Mouse (Mus musculus): ENCODE measurements around the gene Lemd1. TPM values are rescaled to one million over a fixed set of nuclear protein-coding genes. Genes with fewer than 3 reads are reported as not detected.
"Not testable (repeated sequence)": the region's sequence is repeated elsewhere in the genome, so short reads cannot be mapped to it uniquely, and the experiment has no call there.

Lemd1 gene
- polyA plus RNA-seq, 1 experiment from 2014 or later = 0.79 TPM

- H3K9me3 ChIP-seq (replicated peaks) = no peaks in the 10 kb centered on the region
- no peak overlapping the region for H3K4me3 ChIP-seq (replicated peaks)
- peaks cover under 1% of the 10 kb centered on the region; the same call in 1 of the 2 replicates for H3K27me3 ChIP-seq
- no peaks in the 10 kb centered on the region for H3K36me3 ChIP-seq
- ATAC-seq (ENCODE audit: insufficient number of reproducible peaks, low FRiP score, low TSS enrichment, low read depth) = no peak
- H3K4me2 ChIP-seq (replicated peaks) = no peak overlapping the region
- no peak overlapping the region for H3K9ac ChIP-seq
- H3K4me1 ChIP-seq = peaks cover 27% of the 10 kb centered on the region
- 40% methylated on average over 15 of the region's 15 CpGs for WGBS
- H3K27ac ChIP-seq (replicated peaks) = no peak overlapping the region
Measured at GRCm38 (mm10) chr1:132153086-132153690, 38.0 kb upstream of the Lemd1 start.

GRCm38 (mm10) chr1:132153691-132154090 lies 37.5 kb upstream of the Lemd1 start:
- 17% methylated on average over 8 of the region's 8 CpGs for WGBS
- H3K9me3 ChIP-seq (replicated peaks) = no peaks in the 10 kb centered on the region
- H3K4me3 ChIP-seq (replicated peaks) = no peak overlapping the region

DNA sequence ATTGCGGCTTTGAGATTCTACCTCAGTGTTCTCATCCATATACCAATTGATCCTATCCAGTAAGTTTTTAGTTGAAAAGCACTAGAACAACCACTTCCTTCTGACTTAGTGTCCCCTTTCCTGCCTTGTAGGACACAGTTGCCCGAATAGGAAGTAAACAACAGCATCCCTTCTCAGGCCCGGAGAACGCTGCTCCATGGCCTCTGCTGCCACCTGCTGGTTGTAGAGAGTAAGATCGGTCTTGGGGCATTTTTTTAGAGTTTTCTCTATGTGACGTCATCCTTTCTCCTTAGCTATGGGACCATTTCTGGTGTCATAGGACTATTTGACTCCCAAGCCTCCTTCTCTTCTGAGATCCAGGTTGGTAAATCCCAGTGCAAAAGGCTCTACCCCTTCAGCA lies 35.5 kb upstream of the Lemd1 start:
- 13% methylated on average over 6 of the region's 6 CpGs for WGBS
- ATAC-seq (ENCODE audit: insufficient number of reproducible peaks, low FRiP score, low TSS enrichment, low read depth) = no peak

More at GRCm38 (mm10) chr1:132153691-132154090, 37.5 kb upstream of the Lemd1 start:
- H3K27ac ChIP-seq (replicated peaks) = no peak overlapping the region
- H3K4me1 ChIP-seq = peaks cover 30% of the 10 kb centered on the region
- H3K9ac ChIP-seq = no peak overlapping the region
- no peaks in the 10 kb centered on the region for H3K36me3 ChIP-seq
- no peak for ATAC-seq (ENCODE audit: insufficient number of reproducible peaks, low FRiP score, low TSS enrichment, low read depth)
- H3K4me2 ChIP-seq (replicated peaks) = no peak overlapping the region
- peaks cover 6% of the 10 kb centered on the region; the same call in 1 of the 2 replicates for H3K27me3 ChIP-seq

GRCm38 (mm10) chr1:132157016-132157781 lies 34.0 kb upstream of the Lemd1 start:
- H3K36me3 ChIP-seq = no peaks in the 10 kb centered on the region
- H3K27me3 ChIP-seq = peaks cover 15% of the 10 kb centered on the region
- peaks cover 24% of the 10 kb centered on the region for H3K4me1 ChIP-seq
- no peak overlapping the region for H3K4me3 ChIP-seq (replicated peaks)
- WGBS = 22% methylated on average over 14 of the region's 14 CpGs
- ATAC-seq (ENCODE audit: insufficient number of reproducible peaks, low FRiP score, low TSS enrichment, low read depth) = no peak
- no peak overlapping the region for H3K9ac ChIP-seq
- H3K27ac ChIP-seq (replicated peaks) = no peak overlapping the region
- H3K4me2 ChIP-seq (replicated peaks) = peak overlapping the region; percentile 39
- no peaks in the 10 kb centered on the region for H3K9me3 ChIP-seq (replicated peaks)

More for the DNA sequence above, 35.5 kb upstream of the Lemd1 start:
- H3K4me2 ChIP-seq (replicated peaks) = no peak overlapping the region
- no peak overlapping the region for H3K4me3 ChIP-seq (replicated peaks)
- no peaks in the 10 kb centered on the region for H3K36me3 ChIP-seq
- H3K9ac ChIP-seq = no peak overlapping the region
- peaks cover 33% of the 10 kb centered on the region for H3K4me1 ChIP-seq
- no peak overlapping the region for H3K27ac ChIP-seq (replicated peaks)
- H3K27me3 ChIP-seq = peaks cover 15% of the 10 kb centered on the region
- no peaks in the 10 kb centered on the region for H3K9me3 ChIP-seq (replicated peaks)

- no peak overlapping the region for H3K27ac ChIP-seq (replicated peaks)
- peaks cover 24% of the 10 kb centered on the region for H3K4me1 ChIP-seq
- H3K36me3 ChIP-seq = no peaks in the 10 kb centered on the region
- 34% methylated on average over 7 of the region's 7 CpGs for WGBS
- ATAC-seq (ENCODE audit: insufficient number of reproducible peaks, low FRiP score, low TSS enrichment, low read depth) = no peak
- H3K9ac ChIP-seq = no peak overlapping the region
- peak overlapping the region; percentile 39 for H3K4me2 ChIP-seq (replicated peaks)
- H3K9me3 ChIP-seq (replicated peaks) = no peaks in the 10 kb centered on the region
- peaks cover 15% of the 10 kb centered on the region for H3K27me3 ChIP-seq
- H3K4me3 ChIP-seq (replicated peaks) = no peak overlapping the region
Measured at GRCm38 (mm10) chr1:132157808-132158207, 33.4 kb upstream of the Lemd1 start.

DNA sequence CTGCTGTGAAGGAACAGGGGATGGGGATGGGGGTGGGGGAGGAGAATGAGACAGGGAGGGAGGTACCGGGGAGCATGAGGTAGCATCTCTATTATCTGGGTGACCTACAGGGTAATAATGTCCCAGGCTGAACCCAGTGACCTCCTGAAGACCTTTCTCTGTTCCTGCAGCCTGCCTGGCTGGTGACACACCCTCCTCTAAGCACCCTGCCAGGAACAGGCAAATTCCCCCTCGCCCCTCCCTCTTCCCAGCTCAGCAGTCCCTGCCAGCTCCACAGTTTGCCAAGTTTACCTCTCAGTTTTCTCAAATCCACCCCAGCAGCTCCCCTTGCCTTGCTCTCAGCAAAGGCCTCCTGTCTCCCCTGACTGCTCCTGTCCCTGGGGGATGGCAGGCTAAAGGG lies 32.5 kb upstream of the Lemd1 start:
- H3K27me3 ChIP-seq = peaks cover 17% of the 10 kb centered on the region
- WGBS = 27% methylated on average over 2 of the region's 2 CpGs
- no peak overlapping the region for H3K9ac ChIP-seq
- no peak overlapping the region for H3K4me3 ChIP-seq (replicated peaks)
- no peaks in the 10 kb centered on the region for H3K36me3 ChIP-seq
- no peak for ATAC-seq (ENCODE audit: insufficient number of reproducible peaks, low FRiP score, low TSS enrichment, low read depth)
- no peak overlapping the region for H3K27ac ChIP-seq (replicated peaks)
- H3K4me2 ChIP-seq (replicated peaks) = no peak overlapping the region
- H3K4me1 ChIP-seq = peaks cover 23% of the 10 kb centered on the region
- no peaks in the 10 kb centered on the region for H3K9me3 ChIP-seq (replicated peaks)

DNA sequence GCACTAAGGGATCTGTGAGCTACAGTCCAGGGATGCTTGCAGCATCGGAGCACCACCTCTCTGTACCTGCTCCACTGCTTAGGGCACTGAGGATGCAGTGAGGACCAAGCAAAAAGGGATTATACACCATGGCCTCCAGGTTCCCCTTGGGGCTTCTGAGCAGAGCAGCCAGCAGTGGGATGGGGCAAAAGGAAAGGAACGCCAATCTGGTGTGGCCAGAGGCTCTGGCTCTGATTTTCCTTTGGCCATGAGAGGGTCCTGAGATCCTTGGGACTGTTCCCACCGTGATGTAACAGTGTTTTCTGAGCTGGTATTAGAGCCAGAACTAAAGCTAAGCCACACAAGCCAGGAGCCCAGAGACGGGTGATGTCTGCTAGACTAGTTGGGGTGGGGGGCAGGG lies 31.6 kb upstream of the Lemd1 start:
- Histone ChIP-seq H3K9me3 (replicated peaks) (no peaks in the 10 kb centered on the region), H3K4me3 (replicated peaks) (no peak overlapping the region), H3K4me1 (peaks cover 19% of the 10 kb centered on the region), H3K36me3 (no peaks in the 10 kb centered on the region), H3K9ac (no peak overlapping the region), H3K4me2 (replicated peaks) (no peak overlapping the region), H3K27ac (replicated peaks) (no peak overlapping the region), H3K27me3 (peaks cover 17% of the 10 kb centered on the region)
- no peak for ATAC-seq (ENCODE audit: insufficient number of reproducible peaks, low FRiP score, low TSS enrichment, low read depth)
- 51% methylated on average over 4 of the region's 4 CpGs for WGBS

GRCm38 (mm10) chr1:132161211-132161880 lies 29.9 kb upstream of the Lemd1 start:
- H3K27ac ChIP-seq (replicated peaks) = no peak overlapping the region
- H3K36me3 ChIP-seq = no peaks in the 10 kb centered on the region
- no peak overlapping the region for H3K4me3 ChIP-seq (replicated peaks)
- no peak overlapping the region for H3K4me2 ChIP-seq (replicated peaks)
- H3K9me3 ChIP-seq (replicated peaks) = no peaks in the 10 kb centered on the region
- H3K27me3 ChIP-seq = peaks cover 17% of the 10 kb centered on the region
- WGBS = 42% methylated on average over 7 of the region's 7 CpGs
- no peak for ATAC-seq (ENCODE audit: insufficient number of reproducible peaks, low FRiP score, low TSS enrichment, low read depth)
- peaks cover 19% of the 10 kb centered on the region for H3K4me1 ChIP-seq
- H3K9ac ChIP-seq = no peak overlapping the region

DNA sequence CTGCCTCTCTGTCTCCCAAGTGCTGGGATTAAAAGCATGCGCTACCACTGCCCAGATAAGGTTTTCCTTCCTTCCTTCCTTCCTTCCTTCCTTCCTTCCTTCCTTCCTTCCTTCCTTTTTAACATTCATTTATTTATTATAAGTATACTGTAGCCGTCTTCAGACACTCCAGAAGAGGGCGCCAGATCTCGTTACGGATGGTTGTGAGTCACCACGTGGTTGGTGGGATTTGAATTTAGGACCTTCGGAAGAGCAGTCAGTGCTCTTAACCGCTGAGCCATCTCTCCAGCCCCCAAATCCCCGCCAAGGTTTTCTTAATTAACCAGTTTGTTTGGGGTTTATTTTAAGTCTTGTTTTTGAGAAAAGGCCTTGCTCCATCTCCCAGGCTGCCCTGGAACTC lies 28.6 kb upstream of the Lemd1 start:
- not testable (repeated sequence) for H3K4me3 ChIP-seq (replicated peaks); H3K4me2 ChIP-seq (replicated peaks); H3K36me3 ChIP-seq; H3K9ac ChIP-seq; ATAC-seq (ENCODE audit: insufficient number of reproducible peaks, low FRiP score, low TSS enrichment, low read depth); H3K27ac ChIP-seq (replicated peaks); H3K9me3 ChIP-seq (replicated peaks)
- WGBS = 48% methylated on average over 9 of the region's 9 CpGs
- peaks cover 17% of the 10 kb centered on the region for H3K27me3 ChIP-seq
- H3K4me1 ChIP-seq = peaks cover 18% of the 10 kb centered on the region

GRCm38 (mm10) chr1:132164780-132165518 lies 26.3 kb upstream of the Lemd1 start:
- WGBS = 33% methylated on average over 13 of the region's 13 CpGs
- Histone ChIP-seq H3K36me3 (no peaks in the 10 kb centered on the region), H3K4me1 (peaks cover 7% of the 10 kb centered on the region; the same call in 1 of the 2 replicates), H3K4me2 (replicated peaks) (no peak overlapping the region), H3K27ac (replicated peaks) (no peak overlapping the region), H3K4me3 (replicated peaks) (no peak overlapping the region), H3K9ac (no peak overlapping the region), H3K27me3 (peaks cover 5% of the 10 kb centered on the region), H3K9me3 (replicated peaks) (no peaks in the 10 kb centered on the region)
- ATAC-seq (ENCODE audit: insufficient number of reproducible peaks, low FRiP score, low TSS enrichment, low read depth) = no peak

- no peak overlapping the region for H3K4me2 ChIP-seq (replicated peaks)
- H3K9ac ChIP-seq = no peak overlapping the region
- H3K9me3 ChIP-seq (replicated peaks) = no peaks in the 10 kb centered on the region
- H3K4me3 ChIP-seq (replicated peaks) = no peak overlapping the region
- H3K4me1 ChIP-seq = peaks cover 7% of the 10 kb centered on the region; the same call in 1 of the 2 replicates
- no peak overlapping the region for H3K27ac ChIP-seq (replicated peaks)
- no peak for ATAC-seq (ENCODE audit: insufficient number of reproducible peaks, low FRiP score, low TSS enrichment, low read depth)
- 60% methylated on average over 3 of the region's 3 CpGs for WGBS
- peaks cover 5% of the 10 kb centered on the region for H3K27me3 ChIP-seq
- H3K36me3 ChIP-seq = no peaks in the 10 kb centered on the region
Measured at GRCm38 (mm10) chr1:132165859-132166258, 25.4 kb upstream of the Lemd1 start.

Data from embryonic facial prominence, embryonic 15.5 days (tissue).